Mouse (Mus musculus): ENCODE data around the gene Cstl1.
"Not testable (repeated sequence)": the region's sequence is repeated elsewhere in the genome, so short reads cannot be mapped to it uniquely, and the experiment has no call there.

Cstl1 gene

DNA sequence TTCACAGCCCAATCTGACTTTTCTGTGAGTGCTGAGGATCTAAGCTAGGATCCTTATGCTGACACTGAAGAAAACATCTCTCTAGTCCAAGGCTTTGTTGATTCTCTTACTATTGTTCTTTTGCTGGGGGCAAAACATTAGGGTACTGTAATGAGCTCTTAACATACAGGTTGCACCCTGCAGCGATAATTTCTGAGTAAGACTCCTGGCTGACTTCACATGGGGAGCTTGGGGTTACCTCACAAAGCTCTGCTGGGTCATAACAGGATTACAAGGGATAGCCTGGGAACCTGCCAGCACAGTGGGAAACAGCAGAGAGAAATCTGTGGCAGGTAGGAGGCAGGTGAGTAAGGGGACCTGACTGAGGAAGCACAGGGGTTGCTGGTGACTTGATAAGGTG, at the start of gene Cstl1:
TSS of gene Cstl1 (plus strand) at position 301 of the 400 bp plus-strand sequence.
- no peak for DNase-seq (ENCODE audit: low read depth, low spot score)

DNA sequence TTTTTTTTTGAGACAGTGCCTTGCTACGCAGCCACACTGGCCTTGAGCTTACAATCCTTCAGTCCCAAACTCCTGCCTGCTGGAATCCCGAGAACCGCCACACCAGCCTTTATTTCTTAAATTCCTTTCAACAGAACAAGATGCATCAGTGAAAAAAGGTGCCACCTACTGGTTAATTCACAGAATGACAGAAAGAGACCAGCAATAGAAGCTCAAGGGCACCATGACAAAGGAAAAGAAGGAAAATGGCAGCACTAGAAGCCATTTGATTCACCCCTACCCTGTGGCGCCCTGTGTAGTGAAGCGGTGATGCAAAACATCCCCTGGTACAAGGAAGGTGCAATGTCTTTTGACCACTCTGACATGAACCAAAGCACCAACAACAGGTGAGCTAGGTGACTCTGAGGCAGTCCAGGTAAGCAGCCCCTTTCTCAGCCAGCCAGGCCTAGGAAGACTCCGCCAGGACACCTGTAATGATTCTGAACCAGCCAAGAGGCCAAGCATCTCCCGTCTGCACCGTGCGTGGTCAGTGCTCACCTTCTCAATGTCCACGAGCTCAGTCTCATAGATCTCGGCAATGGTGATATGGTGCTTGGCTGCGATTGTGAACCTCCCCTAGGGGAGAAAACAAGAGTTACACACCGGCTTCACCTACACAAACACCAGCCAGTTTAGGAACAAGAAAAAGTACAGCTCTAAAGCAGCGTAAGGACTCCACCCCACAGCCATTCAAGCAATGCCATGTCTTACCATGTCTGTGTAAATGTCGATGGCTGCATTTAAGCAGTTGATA, 43.6 kb upstream of the Cstl1 start:
- peak; percentile 86 for DNase-seq (ENCODE audit: low read depth, low spot score)

- no peak for DNase-seq (ENCODE audit: low read depth, low spot score)
Observed at GRCm38 (mm10) chr2:148707202-148707530, 43.0 kb upstream of the Cstl1 start.

DNA sequence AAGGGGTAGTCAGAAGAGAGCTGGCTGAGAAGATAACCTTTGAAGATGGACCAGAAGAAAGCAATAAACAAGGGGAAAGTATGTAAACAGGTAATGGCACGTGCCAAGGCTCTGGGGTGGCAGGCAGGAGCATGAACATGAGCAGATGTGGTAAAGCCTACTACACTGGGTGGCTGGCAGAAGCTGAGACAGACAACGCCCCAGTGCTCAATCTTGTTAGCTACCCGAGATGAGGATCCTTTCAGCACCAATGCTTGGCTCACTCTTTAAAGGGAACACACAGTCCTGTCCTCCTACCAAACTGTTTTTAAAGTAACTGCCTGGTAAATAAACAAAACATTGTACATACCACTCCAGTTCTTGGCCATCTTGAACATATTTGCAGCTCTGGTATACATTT, 37.8 kb upstream of the Cstl1 start:
- DNase-seq (ENCODE audit: low read depth, low spot score) = no peak

DNA sequence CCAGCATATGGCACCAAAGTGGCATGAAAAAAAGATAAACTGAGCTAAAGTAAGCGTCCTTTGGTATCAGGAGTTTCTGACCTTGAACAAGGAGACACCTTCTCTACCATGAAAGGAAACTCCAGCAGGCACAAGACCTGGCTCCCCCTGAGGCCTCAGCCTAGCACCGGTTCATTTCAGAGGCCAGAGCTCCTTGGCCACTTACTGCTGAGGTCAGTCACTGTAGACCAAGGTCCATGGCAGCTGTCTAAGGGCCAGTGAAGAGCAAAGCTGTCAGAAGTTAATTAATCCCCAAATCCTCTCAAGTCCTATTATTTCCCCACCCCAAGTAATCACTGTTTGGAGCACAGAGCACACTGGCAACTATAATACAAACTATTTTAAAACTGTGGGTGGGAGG, 33.1 kb upstream of the Cstl1 start:
- DNase-seq (ENCODE audit: low read depth, low spot score) = no peak

- DNase-seq (ENCODE audit: low read depth, low spot score) = no peak
Observed at GRCm38 (mm10) chr2:148719271-148719995, 30.7 kb upstream of the Cstl1 start.

DNA sequence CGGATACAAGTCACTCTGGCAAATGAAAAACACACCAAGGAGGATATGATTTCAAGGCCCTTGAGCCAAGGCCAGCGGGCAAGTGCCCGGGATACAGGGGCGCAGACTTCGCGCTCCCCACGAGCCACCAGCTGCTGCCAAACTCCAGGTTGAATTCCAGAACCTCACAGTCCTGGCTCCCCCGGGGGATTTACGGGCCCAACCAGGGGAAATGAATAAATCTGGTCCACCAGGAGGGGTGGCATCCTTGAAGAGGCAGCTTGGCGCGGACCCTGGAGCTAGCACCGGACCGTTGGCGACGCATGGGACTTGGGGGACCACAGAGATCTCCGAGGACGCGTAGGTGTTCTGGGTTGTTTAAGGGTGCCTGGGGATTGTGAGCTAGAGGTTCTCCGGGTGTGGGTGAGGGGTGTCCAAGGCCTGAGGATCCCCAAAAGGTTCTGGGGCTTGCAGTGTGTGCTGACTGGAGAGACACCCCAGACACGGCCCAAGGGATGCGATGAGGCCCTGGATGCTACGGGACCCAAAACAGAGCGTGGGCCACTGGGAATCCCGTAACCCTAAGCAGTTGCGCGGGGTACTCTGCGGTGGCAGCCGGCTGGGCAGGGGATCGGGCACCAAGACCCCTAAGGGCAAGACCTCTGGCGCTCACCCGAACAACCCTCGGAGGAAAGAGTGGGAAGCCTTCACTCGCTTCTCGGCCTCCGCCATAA, 18.4 kb upstream of the Cstl1 start:
- no peak for DNase-seq (ENCODE audit: low read depth, low spot score)

- peak; percentile 97 for DNase-seq (ENCODE audit: low read depth, low spot score)
Observed at GRCm38 (mm10) chr2:148732327-148733000, 17.7 kb upstream of the Cstl1 start, which contains the start of gene Napb. TSS of gene Napb (minus strand) at chr2:148732467.

- no peak for DNase-seq (ENCODE audit: low read depth, low spot score)
Observed at GRCm38 (mm10) chr2:148743001-148743400, 7.2 kb upstream of the Cstl1 start.

DNA sequence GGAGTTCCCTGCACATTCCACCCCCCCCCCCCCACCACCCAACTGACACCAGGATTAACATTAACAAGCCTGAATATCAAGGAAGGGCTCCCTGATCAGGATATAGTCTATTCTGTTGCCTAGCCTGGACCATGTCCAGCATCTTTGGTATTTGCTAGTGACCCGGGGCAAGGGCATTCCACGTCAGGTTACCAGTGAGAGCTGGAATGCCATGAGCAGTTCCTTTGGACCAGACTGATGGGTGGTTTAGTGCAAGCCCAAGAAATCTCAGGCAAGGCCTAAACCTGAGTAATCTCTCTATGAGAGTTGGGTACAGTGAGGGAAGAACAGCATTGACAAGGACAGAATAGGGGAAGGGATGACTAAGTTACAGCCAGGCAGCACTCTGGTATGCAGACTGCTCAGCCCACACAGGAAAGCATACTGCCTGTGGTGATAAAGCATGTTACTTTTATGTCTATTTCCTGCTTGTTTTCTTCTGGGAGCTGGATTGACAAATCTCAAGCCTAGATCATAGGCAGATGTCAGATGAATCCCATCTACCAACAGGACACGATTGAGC, 6.2 kb upstream of the Cstl1 start:
- DNase-seq (ENCODE audit: low read depth, low spot score) = no peak

- DNase-seq (ENCODE audit: low read depth, low spot score) = peak; percentile 88
Observed at GRCm38 (mm10) chr2:148751893-148752813, 2.0 kb downstream of the Cstl1 start.

- no peak for DNase-seq (ENCODE audit: low read depth, low spot score)
Observed at GRCm38 (mm10) chr2:148754310-148754846, 4.2 kb downstream of the Cstl1 start.

DNA sequence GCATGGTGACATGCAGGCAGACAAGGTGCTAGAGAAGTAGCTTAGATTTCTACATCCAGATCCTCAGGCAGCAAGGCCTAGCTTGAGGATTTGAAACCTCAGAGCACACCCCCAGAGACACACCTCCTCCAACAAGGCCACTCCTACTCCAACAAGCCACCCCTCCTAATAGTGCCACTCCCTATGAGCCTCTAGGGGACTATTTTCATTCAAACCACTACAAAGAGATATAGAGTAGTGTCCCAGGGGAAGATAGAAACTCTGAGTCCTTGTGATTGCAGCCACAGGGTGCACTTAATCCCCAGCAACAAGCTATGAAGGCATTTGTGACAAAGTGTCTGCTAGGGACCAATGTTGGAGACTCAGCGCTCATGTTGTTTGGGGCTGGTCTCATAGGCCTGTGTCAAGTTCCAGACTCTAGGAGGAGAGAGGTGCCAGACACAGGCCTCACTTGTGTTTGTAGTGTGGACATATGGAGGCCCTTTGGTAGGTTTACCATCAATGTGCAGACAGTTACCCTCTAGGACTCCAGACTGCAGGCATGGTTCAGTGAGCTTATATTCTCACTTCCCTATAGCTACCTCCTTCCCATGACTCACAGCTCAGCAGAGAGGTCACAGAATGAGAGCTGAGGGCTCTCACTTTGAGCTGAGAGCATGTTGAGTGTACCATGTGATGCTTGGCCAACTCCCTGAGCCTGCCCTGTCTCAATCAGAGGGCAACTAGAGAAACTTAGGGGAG, 13.7 kb downstream of the Cstl1 start:
- peak; percentile 69 for DNase-seq (ENCODE audit: low read depth, low spot score)

GRCm38 (mm10) chr2:148771397-148771796, 21.2 kb downstream of the Cstl1 start, which contains the start of gene Cst11:
TSS of gene Cst11 (minus strand) at chr2:148771497.
- not testable (repeated sequence) for DNase-seq (ENCODE audit: low read depth, low spot score)

DNA sequence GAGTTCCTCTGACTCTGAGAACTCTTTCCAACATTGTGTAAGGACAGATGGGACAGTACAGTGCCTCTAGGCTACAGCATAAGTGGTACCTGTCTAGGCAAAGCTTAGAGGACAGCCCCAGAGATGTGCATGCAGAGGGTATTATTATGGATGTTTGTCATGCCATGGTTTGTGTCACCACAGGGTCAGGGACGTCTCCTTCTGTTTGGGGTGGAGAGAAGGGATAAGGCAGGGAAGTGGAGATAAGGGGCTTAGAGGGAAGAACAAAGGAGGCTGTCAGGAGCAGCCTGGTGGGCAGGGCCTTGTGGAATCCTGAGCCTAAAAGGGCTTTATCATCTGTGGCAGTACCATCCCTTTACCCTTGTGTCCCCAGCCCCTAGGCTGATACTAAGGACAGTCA, 31.6 kb downstream of the Cstl1 start, which contains the start of gene 8030411F24Rik:
TSS of gene 8030411F24Rik (plus strand) at position 301 of the 400 bp plus-strand sequence.
- peak; percentile 23 for DNase-seq (ENCODE audit: low read depth, low spot score)

DNA sequence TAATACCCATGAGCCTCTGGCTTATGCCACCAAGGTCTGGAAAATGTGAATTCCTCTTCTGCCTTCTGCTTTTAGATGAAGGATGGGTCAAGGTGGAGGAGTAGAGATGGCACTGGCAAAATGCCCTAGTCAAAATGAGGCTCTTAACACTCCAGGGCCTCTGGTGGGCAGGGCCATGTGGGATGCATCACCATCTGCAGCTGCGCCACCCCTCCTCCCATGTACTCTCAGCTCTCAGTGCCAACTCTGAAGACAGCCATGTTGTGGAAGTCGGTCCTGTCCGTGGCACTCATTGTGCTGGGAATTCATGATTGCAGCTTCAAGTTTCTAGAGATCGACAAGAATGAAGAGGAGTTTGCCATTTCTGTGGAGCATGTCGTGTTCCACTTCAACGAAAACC, 39.0 kb downstream of the Cstl1 start, which contains the start of gene Cst12:
TSS of gene Cst12 (plus strand) at position 220 of the 400 bp plus-strand sequence.
- DNase-seq (ENCODE audit: low read depth, low spot score) = no peak

- DNase-seq (ENCODE audit: low read depth, low spot score) = no peak
Observed at GRCm38 (mm10) chr2:148798485-148798884, 48.3 kb downstream of the Cstl1 start, which contains the start of gene Cst8. TSS of gene Cst8 (plus strand) at chr2:148798785.

GRCm38 (mm10) chr2:148801491-148801921, 51.3 kb downstream of the Cstl1 start:
- no peak for DNase-seq (ENCODE audit: low read depth, low spot score)
